Mouse (Mus musculus) urinary bladder, postnatal 4 days (tissue): ENCODE data around the gene Gm6793.

Experiments used
- DNase-seq, 2 experiments: peaks; one replicate each; pipeline ENCODE4 v3.0.0; 2021 to 2022; ENCODE audit warnings: low spot score in 2 of 2

Gm6793 gene

GRCm38 (mm10) chr8:111984511-111984910, 30.3 kb downstream of the Gm6793 start:
- no peak for DNase-seq

GRCm38 (mm10) chr8:111982116-111982515, 32.7 kb downstream of the Gm6793 start:
- DNase-seq, result no peak

- no peak for DNase-seq
Observed at GRCm38 (mm10) chr8:111978147-111978546, 36.7 kb downstream of the Gm6793 start.

- DNase-seq, result no peak
Observed at GRCm38 (mm10) chr8:111976326-111976725, 38.5 kb downstream of the Gm6793 start.

GRCm38 (mm10) chr8:111975706-111976105, 39.1 kb downstream of the Gm6793 start:
- DNase-seq, result no peak

- DNase-seq, result no peak
Observed at GRCm38 (mm10) chr8:111974138-111974537, 40.7 kb downstream of the Gm6793 start.

- DNase-seq, result no peak
Observed at GRCm38 (mm10) chr8:111968991-111969390, 45.8 kb downstream of the Gm6793 start.

- DNase-seq, result no peak
Observed at GRCm38 (mm10) chr8:111968541-111968940, 46.3 kb downstream of the Gm6793 start.

- no peak for DNase-seq
Observed at GRCm38 (mm10) chr8:111967246-111967870, 47.5 kb downstream of the Gm6793 start.

- no peak for DNase-seq
Observed at GRCm38 (mm10) chr8:111964849-111965561, 49.8 kb downstream of the Gm6793 start.

GRCm38 (mm10) chr8:111964351-111964750, 50.5 kb downstream of the Gm6793 start:
- no peak for DNase-seq

GRCm38 (mm10) chr8:111963546-111963945, 51.3 kb downstream of the Gm6793 start:
- no peak for DNase-seq
